Mouse (Mus musculus): ENCODE measurements at regions not wholly inside any gene's neighbourhood (a gene's known extent, or its start where the extent isn't known, plus 50 kb on each side); places are given as distances from the start of the nearest gene placed in this dataset.
A peak's percentile ranks its signal among the peaks of the same experiment; 100 is the strongest.

- no peak for DNase-seq
These were observed 56.1 kb downstream of the Foxi3 start for GRCm38 (mm10) chr6:71012436-71012822.

GRCm38 (mm10) chr6:71012823-71013461 lies 56.6 kb downstream of the Foxi3 start:
- peak; percentile 49 for DNase-seq

- no peak for DNase-seq
These were observed 60.1 kb downstream of the Foxi3 start for GRCm38 (mm10) chr6:71016388-71016787.

- no peak for DNase-seq
These were observed 65.0 kb downstream of the Foxi3 start for GRCm38 (mm10) chr6:71021353-71021752.

- DNase-seq, result no peak
These were observed 69.1 kb downstream of the Foxi3 start for GRCm38 (mm10) chr6:71025472-71025871.

DNA sequence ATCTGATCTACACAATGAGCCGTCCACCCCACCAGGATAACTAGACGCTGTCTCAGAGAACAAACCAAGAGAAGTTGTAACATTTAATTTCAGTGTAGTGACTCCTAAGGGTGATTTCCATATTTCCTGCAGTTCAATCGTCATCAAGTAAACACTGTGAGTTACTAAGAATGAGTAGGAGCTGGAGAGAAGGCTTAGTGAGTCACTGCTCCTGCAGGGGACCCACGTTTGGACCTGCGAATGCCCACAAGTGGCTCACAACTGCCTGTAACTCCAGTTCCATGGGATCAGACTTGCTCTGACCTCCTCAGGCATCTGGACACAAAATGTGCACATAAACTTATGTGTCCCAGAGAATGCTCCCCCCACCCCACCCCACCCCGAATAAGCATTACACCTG lies 73.3 kb downstream of the Foxi3 start:
- no peak for DNase-seq

DNA sequence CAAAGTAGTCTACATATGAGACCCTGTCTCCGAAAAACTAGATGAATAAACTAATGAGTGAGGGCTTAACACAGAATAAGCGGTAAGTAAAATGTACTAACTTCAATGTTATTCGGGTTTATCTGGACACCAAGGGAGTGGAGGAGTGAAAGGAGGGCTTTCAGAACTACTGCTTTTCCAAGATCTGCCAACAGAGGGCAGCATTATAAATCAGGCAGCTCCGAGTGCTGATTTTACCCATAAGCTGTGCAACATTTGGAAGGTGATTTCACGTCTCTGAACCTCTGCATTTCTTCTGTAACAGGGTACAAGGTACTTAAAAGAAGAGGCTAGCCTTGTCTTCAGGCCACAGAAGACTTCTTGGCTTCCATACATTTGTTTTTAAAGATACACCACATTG lies 74.2 kb downstream of the Foxi3 start:
- DNase-seq, result no peak

- no peak for DNase-seq
These were observed 87.9 kb downstream of the Foxi3 start for GRCm38 (mm10) chr6:71044241-71044640.

- DNase-seq, result no peak
These were observed 88.9 kb downstream of the Foxi3 start for GRCm38 (mm10) chr6:71045261-71045660.

GRCm38 (mm10) chr6:71048199-71049094 lies 92.1 kb downstream of the Foxi3 start:
- DNase-seq, result no peak

DNA sequence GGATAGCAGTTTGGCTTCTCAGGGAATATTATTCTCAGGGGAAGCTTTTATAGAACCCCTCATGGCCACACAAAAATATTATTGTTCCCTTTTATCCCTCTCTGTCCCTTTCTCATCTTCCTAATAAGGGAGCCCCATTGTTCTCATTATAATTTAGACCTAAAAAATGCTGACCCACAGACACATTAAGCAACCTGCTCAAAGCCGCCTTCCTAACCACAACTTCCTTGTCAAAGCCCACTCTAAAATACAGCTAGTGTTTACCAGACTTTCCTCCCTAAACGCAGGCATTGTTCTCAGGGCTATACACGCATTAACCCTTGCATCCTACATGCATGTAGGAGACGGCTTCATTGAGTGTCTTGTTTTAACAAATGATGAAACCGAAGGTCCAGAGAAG lies 93.9 kb downstream of the Foxi3 start:
- no peak for DNase-seq

GRCm38 (mm10) chr6:71050754-71051213 lies 93.5 kb downstream of the Thnsl2 start:
- DNase-seq, result no peak

- DNase-seq, result no peak
These were observed 86.9 kb downstream of the Thnsl2 start for GRCm38 (mm10) chr6:71057209-71057858.

- peak; percentile 30 for DNase-seq
These were observed 84.1 kb downstream of the Thnsl2 start for GRCm38 (mm10) chr6:71060116-71060515.

GRCm38 (mm10) chr6:71062980-71063379 lies 81.3 kb downstream of the Thnsl2 start:
- DNase-seq, result no peak

GRCm38 (mm10) chr6:71065428-71065827 lies 78.8 kb downstream of the Thnsl2 start:
- no peak for DNase-seq

GRCm38 (mm10) chr6:71069229-71069628 lies 75.0 kb downstream of the Thnsl2 start:
- DNase-seq, result no peak

DNA sequence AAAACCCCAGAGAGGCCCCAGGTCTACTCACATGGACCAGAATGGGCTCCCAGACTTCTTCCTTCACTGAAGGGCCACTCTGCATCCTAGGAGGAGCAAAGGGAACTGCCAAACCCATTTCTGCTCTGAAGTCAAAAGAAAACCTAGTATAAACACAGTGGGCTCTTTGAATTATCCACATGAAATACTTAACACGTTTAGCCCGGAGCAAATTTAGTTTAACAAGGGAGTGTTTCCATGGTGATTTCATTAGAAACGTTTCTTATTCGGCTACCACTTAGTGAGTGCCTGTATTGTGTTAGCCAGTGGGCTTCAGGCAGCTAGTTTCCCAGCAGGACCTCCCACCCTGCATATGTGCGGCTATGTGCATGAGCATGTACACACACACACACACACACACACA lies 69.4 kb downstream of the Thnsl2 start:
- no peak for DNase-seq

Data from cerebellum, adult 9-11 months (tissue).